Mouse (Mus musculus): ENCODE measurements at regions not wholly inside any gene's neighbourhood (a gene's known extent, or its start where the extent isn't known, plus 50 kb on each side); places are given as distances from the start of the nearest gene placed in this dataset.

- DNase-seq, result no peak
These were observed 52.1 kb upstream of the Fyn start for GRCm38 (mm10) chr10:39316533-39316932.

GRCm38 (mm10) chr10:39315434-39316174, 53.1 kb upstream of the Fyn start:
- DNase-seq, result no peak

- no peak for DNase-seq
These were observed 57.2 kb upstream of the Fyn start for GRCm38 (mm10) chr10:39311501-39311900.

- no peak for DNase-seq
These were observed 60.1 kb upstream of the Fyn start for GRCm38 (mm10) chr10:39308535-39308934.

- DNase-seq, result no peak
These were observed 75.8 kb upstream of the Fyn start for GRCm38 (mm10) chr10:39292703-39293496.

GRCm38 (mm10) chr10:39291747-39292198, 76.9 kb upstream of the Fyn start:
- no peak for DNase-seq

GRCm38 (mm10) chr10:39291134-39291746, 77.4 kb upstream of the Fyn start:
- no peak for DNase-seq

GRCm38 (mm10) chr10:39290245-39290644, 78.4 kb upstream of the Fyn start:
- DNase-seq, result no peak

- no peak for DNase-seq
These were observed 88.2 kb upstream of the Fyn start for GRCm38 (mm10) chr10:39280366-39281000.

GRCm38 (mm10) chr10:39274202-39274601, 94.5 kb upstream of the Fyn start:
- no peak for DNase-seq

GRCm38 (mm10) chr10:39273426-39273825, 95.2 kb upstream of the Fyn start:
- DNase-seq, result no peak

- no peak for DNase-seq
These were observed 96.2 kb upstream of the Fyn start for GRCm38 (mm10) chr10:39272387-39272949.

GRCm38 (mm10) chr10:39270406-39270805, 98.2 kb upstream of the Fyn start:
- DNase-seq, result no peak

GRCm38 (mm10) chr10:39267236-39267635, 101.4 kb upstream of the Fyn start:
- DNase-seq, result no peak

GRCm38 (mm10) chr10:39266482-39266881, 102.2 kb upstream of the Fyn start:
- peak; percentile 54 for DNase-seq

- no peak for DNase-seq
These were observed 98.9 kb upstream of the Ccn6 start for GRCm38 (mm10) chr10:39262466-39262865.

GRCm38 (mm10) chr10:39261174-39262145, 97.9 kb upstream of the Ccn6 start:
- DNase-seq, result no peak

- DNase-seq, result no peak
These were observed 96.5 kb upstream of the Ccn6 start for GRCm38 (mm10) chr10:39260061-39260460.

- DNase-seq, result no peak
These were observed 94.0 kb upstream of the Ccn6 start for GRCm38 (mm10) chr10:39257371-39258154.

GRCm38 (mm10) chr10:39254561-39254960, 91.0 kb upstream of the Ccn6 start:
- no peak for DNase-seq

GRCm38 (mm10) chr10:39250039-39250438, 86.4 kb upstream of the Ccn6 start:
- DNase-seq, result no peak

Measured in kidney, adult 18-20 months (tissue).